Mouse (Mus musculus): ENCODE measurements around the gene Izumo4.

DNA sequence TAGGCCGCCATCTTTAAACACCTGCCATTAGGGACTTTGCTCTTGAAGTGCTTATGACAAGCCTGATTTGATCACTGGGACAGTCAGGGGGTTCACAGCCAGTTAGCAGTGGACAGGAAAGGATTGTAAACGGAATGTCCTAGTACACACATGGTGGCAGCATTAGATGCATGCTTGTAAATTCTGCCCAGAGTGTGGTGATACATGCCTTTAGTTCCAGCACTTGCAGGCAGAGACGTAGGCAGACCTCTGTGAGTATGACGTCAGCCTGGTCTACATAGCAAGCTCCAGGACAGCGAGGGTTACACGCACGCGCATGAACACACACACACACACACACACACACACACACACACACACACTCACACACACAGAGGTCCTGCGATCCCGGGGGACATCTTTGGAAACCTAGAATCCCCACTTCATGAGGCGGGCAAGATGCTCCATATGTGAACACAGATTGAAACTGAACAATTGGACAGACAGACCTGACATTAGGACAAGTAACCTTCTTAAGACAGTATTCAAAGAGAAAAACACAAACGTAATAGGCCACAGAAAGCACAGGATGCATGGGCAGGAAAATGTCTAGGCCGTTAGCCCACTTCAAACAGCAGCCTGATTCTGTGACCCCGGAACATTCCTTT lies 43.7 kb upstream of the Izumo4 start:
- TF ChIP-seq CTCF (IDR thresholded peaks at IDR 0.05): no peak
- no peak for TF ChIP-seq EP300 (IDR thresholded peaks at IDR 0.05)

All from lung, postnatal 0 days (tissue).